Mouse (Mus musculus) megakaryocyte, embryonic 14.5 days (primary cell): ENCODE measurements around the gene Otud7a.

ENCODE experiments used
- FLI1 ChIP-seq: IDR thresholded peaks from 2 replicates; pipeline ENCODE4 v1.6.1; 2012; ENCODE audit warnings: low read length, inconsistent platforms, mixed read lengths
- GATA1 ChIP-seq: IDR thresholded peaks from 3 replicates; pipeline ENCODE4 v1.6.1; 2012; ENCODE audit warnings: mixed read lengths, low read length, inconsistent platforms, borderline replicate concordance

GRCm38 (mm10) chr7:63508079-63508478 is 63.5 kb downstream of the Otud7a start:
- TF ChIP-seq GATA1 (no peak), FLI1 (no peak)
